Mouse (Mus musculus): ENCODE measurements around the gene Qtrt2.

Qtrt2 gene

DNA sequence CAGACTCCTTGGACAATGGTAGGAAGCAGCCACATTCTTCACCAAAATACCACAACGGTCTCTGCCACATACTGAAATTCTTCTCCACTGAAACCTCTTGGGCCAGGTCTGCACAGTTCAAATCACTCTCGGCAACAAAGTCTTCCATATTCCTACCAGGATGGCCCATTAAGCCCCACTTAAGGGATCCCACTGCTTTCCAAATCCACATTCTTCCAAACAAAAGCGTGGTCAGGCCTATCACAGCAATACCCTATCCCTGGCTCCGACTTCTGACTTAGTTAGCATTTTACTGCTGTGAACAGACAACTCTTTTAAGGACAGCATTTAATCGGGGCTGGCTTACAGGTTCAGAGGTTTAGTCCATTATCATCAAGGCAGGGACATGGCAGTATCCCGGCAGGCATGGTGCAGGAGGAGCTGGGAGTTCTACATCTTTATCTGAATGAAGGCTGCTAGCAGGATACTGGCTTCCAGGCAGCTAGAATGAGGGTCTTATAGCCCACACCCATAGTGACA lies at the start of gene Qtrt2:
Gene Qtrt2 (minus strand): TSS at position 469 of the 519 bp plus-strand sequence.
- no peak for DNase-seq (ENCODE audit: low read depth, low spot score)

GRCm38 (mm10) chr16:43973606-43974220 lies 47.1 kb upstream of the Qtrt2 start:
- DNase-seq (ENCODE audit: low read depth, low spot score), result no peak

- DNase-seq (ENCODE audit: low read depth, low spot score), result no peak
Observed at GRCm38 (mm10) chr16:43973147-43973546, 46.5 kb upstream of the Qtrt2 start.

DNA sequence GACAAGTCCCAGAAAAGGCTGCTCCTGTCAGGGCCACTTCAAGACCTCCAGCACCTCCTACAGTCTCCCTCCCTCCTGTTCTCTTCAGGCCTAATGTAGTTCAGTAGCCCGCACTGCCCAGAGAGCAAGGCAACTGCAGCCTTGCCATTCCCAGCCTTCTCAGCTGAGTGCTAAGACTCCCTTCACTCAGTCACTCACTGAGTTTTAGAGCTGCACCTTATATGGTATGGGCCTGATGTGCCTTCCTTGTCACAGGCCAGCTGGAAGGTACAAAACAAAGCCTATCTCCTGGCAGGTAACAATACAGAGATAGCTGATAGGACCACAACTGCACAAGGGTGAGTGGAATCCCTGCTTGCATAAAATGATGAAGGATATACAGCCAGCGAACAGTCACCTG lies 45.8 kb upstream of the Qtrt2 start:
- no peak for DNase-seq (ENCODE audit: low read depth, low spot score)

DNA sequence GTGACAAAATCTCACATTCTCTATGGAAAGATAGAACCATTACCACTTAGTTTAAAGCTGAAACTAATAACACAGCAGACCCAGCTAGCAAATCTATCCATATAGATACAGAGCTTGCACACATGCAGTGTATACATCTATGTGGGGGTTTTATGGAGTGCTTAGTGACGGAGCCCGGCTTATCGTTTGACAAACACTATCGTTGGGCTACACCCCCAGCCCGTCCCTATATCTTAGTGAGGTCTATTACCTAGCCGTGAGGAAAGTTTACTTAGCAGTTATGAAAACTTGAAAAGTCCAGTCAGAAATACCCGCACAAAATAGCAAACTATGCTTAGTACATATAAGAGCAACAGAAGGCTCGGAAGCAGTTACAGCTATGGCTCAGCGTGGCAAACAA lies 45.1 kb upstream of the Qtrt2 start:
- no peak for DNase-seq (ENCODE audit: low read depth, low spot score)

- no peak for DNase-seq (ENCODE audit: low read depth, low spot score)
Observed at GRCm38 (mm10) chr16:43971189-43971588, 44.6 kb upstream of the Qtrt2 start.

DNA sequence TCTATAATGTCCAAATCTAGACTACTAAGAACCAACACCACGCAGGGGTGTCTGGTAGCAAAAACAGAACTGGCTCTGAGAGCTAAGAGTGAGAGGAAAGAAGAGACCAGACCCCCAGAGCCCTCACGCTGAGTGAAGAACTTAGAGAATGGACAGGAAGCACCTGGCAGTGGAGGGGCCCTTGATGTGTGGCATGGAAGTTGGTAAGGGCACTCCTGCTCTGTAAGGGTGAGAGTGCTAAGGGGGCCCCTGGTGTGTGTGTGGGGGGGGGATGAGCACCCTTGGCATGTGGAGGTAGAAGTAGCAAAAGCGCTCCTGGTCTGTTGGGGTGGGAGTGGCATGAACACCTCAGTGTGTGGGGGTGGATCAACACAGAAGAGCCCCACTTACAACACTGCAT lies 43.8 kb upstream of the Qtrt2 start:
- DNase-seq (ENCODE audit: low read depth, low spot score), result no peak

DNA sequence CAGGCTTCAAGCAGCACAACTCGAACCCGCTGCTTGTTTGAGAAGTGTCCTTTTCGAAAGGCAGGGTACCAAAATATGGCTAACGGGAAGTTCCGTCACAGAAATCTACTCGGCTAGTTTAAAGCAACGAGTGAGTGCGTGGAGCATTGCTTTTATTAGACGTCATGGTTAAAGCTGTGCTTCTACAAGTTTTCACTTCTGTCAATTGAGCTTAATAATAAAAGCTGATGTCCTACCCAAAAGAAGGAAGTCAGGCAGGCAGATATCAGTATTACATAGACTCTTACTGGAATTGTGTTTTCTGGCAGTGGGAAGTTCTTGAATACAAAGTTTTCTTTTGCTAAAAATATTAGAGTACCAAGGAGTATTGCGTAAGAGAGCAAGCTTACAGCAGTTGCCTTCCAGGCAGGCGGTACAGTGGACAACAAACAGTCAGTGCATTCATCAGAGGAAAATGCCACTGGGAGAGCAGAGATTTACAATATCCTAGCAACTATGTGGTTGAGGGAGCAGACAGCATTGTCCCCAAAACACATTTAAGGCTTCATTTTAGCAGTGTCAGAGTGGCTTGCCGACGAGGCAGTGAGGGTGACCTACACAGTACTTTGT lies 39.3 kb upstream of the Qtrt2 start:
- no peak for DNase-seq (ENCODE audit: low read depth, low spot score)

GRCm38 (mm10) chr16:43963780-43964179 lies 37.2 kb upstream of the Qtrt2 start:
- no peak for DNase-seq (ENCODE audit: low read depth, low spot score)

GRCm38 (mm10) chr16:43963291-43963690 lies 36.7 kb upstream of the Qtrt2 start:
- DNase-seq (ENCODE audit: low read depth, low spot score), result no peak

GRCm38 (mm10) chr16:43958038-43958437 lies 31.4 kb upstream of the Qtrt2 start:
- DNase-seq (ENCODE audit: low read depth, low spot score), result no peak

DNA sequence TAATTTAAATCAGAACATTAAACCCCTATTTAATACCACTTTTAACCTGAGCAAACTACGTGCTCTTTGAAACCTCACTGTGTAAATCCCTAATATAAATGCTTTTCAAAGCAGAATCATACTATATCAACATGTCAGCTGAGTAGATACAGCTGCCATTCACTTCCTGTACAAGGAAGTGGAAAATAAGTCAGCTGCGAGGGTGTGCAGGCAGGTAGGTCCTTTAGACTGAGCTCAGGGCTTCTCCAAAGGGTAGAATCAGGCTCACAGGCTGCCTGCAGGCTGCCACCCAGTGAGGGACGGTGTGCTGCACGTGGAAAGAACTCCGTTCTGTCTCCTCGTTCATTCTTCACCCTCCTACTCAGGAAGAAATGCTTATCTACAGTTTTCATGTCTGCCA lies 28.3 kb upstream of the Qtrt2 start:
- DNase-seq (ENCODE audit: low read depth, low spot score), result peak; percentile 29

GRCm38 (mm10) chr16:43951591-43951990 lies 25.0 kb upstream of the Qtrt2 start:
- no peak for DNase-seq (ENCODE audit: low read depth, low spot score)

DNA sequence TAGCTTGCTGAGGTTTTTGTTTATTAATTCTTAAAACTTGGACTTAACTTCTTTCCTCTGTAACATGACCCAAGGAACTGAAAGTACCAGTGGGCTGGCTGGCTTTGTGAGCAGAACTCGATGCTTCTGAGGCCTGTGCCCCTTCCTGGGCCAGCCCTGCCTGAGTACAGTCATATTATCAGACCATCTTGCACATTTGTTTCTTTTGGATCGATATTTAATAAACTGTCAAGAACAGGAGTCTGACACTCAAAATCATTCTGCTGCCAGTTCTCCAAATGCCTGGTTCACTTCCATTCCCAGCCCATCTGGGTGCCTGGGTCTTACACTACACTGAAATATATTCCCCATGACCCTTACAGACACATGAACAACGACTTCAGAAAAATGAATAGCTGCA lies 19.3 kb upstream of the Qtrt2 start:
- DNase-seq (ENCODE audit: low read depth, low spot score), result no peak

DNA sequence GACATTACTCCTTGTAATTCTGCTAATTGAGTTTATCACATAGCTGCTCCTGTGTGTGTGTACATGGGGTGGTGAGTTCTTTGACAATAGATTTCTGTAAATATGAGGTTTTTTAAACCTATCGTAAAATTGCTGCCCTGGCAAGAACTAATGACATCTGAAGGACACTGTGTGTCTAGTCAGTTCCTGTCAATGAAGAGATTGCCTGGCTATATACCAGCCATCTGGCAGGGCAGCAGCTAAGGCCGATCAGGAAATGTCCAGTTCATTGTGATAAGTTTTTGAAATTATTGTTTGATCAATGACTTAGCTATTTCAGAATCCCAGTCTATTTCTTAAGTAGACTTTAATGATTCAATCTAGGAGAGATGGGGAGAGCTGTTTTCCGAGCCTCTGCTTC lies 18.7 kb upstream of the Qtrt2 start:
- no peak for DNase-seq (ENCODE audit: low read depth, low spot score)

GRCm38 (mm10) chr16:43940846-43941245 lies 14.2 kb upstream of the Qtrt2 start:
- DNase-seq (ENCODE audit: low read depth, low spot score), result no peak

DNA sequence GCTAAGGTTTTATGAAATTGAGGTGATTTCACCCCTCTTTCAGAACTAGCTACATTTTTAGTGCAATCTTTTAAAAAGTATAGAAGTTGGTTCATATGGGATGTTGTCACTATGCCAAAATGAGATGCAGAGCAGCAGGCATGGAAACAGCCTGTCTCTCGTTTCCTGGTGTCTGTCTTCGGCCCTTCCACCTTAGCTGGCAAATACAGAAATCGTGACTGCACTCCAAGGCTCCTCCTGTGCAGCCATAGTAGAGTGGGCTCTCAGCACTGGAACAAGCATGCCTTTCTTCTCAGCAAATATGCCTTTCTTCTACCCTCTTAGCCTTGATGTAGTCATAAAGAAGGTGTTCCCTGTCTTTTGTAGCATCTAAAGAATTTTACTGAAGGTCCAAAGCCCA lies 9.3 kb upstream of the Qtrt2 start:
- no peak for DNase-seq (ENCODE audit: low read depth, low spot score)

DNA sequence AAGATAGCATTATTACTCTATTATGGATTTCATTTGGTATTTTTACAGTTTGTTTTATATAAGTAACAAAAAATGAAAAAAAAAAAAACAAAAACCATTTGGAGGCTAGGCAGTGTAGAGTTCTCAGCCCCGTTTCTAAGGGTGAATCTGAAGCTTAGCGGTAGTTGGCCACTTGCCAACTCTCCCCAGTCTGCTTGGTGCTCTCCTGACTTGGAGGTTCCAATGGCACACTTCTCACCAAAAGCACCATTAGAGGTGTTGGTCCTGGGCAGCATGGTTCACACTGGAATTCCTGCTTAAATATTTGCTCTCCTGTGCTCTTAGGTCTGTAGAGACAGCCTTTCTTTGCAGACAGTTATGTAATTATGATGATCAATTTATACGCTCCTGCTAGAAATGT lies 8.8 kb upstream of the Qtrt2 start:
- DNase-seq (ENCODE audit: low read depth, low spot score), result no peak

- no peak for DNase-seq (ENCODE audit: low read depth, low spot score)
Observed at GRCm38 (mm10) chr16:43934856-43935255, 8.2 kb upstream of the Qtrt2 start.

- no peak for DNase-seq (ENCODE audit: low read depth, low spot score)
Observed at GRCm38 (mm10) chr16:43933041-43933440, 6.4 kb upstream of the Qtrt2 start.

DNA sequence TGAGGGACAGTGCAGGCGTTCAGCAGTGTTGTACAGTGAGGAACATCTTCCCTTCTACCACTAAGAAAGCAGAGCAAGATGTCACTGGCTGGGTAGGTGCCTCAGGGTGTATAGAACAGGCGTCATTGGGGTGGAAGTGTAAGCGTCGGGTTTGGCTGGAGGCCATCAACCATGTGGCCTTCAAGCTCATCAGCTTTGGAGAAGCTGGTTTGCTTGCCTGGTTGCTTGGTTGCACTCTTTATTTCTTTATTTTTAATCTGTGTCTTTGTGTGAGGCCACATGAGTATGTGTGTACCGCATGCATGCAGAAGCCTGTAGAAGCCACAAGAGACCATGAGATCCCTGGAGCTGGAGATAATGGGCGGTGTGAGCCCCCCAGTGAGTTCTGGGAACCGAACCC lies 5.7 kb upstream of the Qtrt2 start:
- no peak for DNase-seq (ENCODE audit: low read depth, low spot score)

DNA sequence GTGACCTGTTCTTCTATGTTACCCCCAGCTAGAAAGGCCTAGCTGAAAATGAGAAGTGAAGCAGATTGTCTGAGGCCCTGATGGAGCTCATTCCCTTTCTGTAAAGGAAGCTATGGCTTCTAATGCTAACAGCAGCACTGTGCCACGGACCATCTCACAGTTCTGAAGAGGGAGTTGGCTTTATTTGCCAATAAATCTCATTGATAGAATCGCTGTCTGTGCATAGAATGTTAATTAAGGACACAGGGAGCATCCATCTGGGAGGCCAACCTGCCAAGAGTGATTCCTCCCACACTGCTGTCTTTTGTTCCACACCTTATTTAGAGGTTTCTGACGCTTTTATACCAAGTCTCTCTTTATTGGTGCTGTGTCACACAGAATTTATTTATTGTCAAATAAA lies 4.9 kb upstream of the Qtrt2 start:
- no peak for DNase-seq (ENCODE audit: low read depth, low spot score)

DNA sequence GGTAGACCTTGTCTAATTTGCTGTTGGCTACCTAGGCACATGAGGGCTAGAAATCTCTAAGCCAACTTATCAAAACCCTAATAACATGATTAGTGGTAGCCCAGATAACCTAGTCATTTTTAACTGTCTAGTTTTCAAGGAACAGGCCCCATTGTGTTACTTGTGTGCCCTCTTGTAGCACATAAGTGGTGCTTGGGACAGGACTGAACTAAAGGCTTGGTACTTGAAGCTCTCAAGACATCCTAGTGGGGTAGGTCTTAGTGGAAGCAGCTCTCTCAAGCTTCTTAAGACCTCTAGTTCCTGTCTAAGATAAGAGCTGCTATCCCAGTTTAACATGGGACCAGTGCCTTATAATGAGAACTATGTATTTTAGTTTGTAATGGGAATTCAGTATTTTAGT lies 4.0 kb upstream of the Qtrt2 start:
- no peak for DNase-seq (ENCODE audit: low read depth, low spot score)

DNA sequence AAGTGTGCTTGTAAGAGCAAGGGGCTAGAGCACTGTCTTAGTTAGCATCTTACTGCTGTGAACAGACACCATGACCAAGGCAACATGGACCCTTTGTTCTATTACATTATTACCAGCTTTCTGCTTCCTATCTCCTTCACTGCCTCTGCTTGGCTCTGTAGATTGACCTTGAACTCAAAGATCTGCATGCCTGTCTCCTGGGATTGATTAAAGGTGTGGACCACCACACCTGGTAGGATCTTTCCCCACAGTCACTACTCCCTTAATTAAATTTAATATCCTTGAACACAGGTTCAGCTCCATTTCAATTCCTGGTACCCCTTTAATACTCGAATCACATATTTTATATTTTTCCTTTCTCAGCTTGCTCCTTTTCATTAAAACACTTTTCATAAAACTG lies 763 bp downstream of the Qtrt2 start:
- no peak for DNase-seq (ENCODE audit: low read depth, low spot score)
